Mouse (Mus musculus) liver, embryonic 14.5 days (tissue): ENCODE measurements at regions not wholly inside any gene's neighbourhood (a gene's known extent, or its start where the extent isn't known, plus 50 kb on each side); places are given as distances from the start of the nearest gene placed in this dataset.

Source experiments
- ATAC-seq: fragments of 200-750 bp; cut with Nextera tagmentation; 2 replicates; pipeline ENCODE4 v1.8.0; 2017; ENCODE audit warnings: moderate number of reproducible peaks, mild to moderate bottlenecking, moderate library complexity; ENCODE audit not compliant: insufficient read depth
- DNase-seq, 3 experiments: peaks; one replicate each; pipeline ENCODE4 v3.0.0-alpha.2; 2012 to 2013; ENCODE audit warnings: low read depth in 3 of 3, low spot score in 3 of 3
- H3K27ac ChIP-seq: fragments of 300-500 bp; sonication (generic); 2 replicates; pipeline ENCODE4 v1.5.1; 2014; ENCODE audit warnings: moderate library complexity, mild to moderate bottlenecking, control low read depth, inconsistent platforms
- H3K27me3 ChIP-seq: fragments of 300-500 bp; sonication (generic); 2 replicates; pipeline ENCODE4 v1.6.1; 2014; ENCODE audit warnings: mild to moderate bottlenecking, low read length, moderate library complexity; ENCODE audit not compliant: control insufficient read depth, insufficient read depth
- H3K36me3 ChIP-seq: fragments of 300-500 bp; sonication (generic); replicated peaks from 2 replicates; pipeline ENCODE4 v1.6.1; 2014; ENCODE audit warnings: low read depth; ENCODE audit not compliant: control insufficient read depth, insufficient read depth
- H3K4me1 ChIP-seq, 2 experiments: fragments of 200-500 bp in 1 of 2; fragments of 300-500 bp in 1 of 2; sonication (generic) in 1 of 2; replicated peaks; 2 replicates each; pipeline ENCODE4 v1.6.1; 2012 to 2014; ENCODE audit warnings: antibody characterized with exemption in 1 of 2, inconsistent platforms in 1 of 2, low read length in 1 of 2; ENCODE audit not compliant: control insufficient read depth in 2 of 2, insufficient read depth in 2 of 2
- H3K4me2 ChIP-seq: fragments of 300-500 bp; sonication (generic); 2 replicates; pipeline ENCODE4 v1.6.1; 2014; ENCODE audit warnings: low read depth, mild to moderate bottlenecking, control low read depth, moderate library complexity
- H3K4me3 ChIP-seq, 2 experiments: fragments of 200-500 bp in 1 of 2; fragments of 300-500 bp in 1 of 2; sonication (generic) in 1 of 2; 2 replicates each; pipeline ENCODE4 v1.5.1; 2012 to 2014; ENCODE audit warnings: low read depth in 2 of 2, low read length in 2 of 2, mild to moderate bottlenecking in 2 of 2, control low read depth in 1 of 2, inconsistent platforms in 1 of 2, moderate library complexity in 1 of 2; ENCODE audit not compliant: insufficient read depth in 1 of 2
- H3K9ac ChIP-seq: fragments of 300-500 bp; sonication (generic); replicated peaks from 2 replicates; pipeline ENCODE4 v1.6.1; 2014; ENCODE audit warnings: mild to moderate bottlenecking, control low read depth, moderate library complexity
- H3K9me3 ChIP-seq: fragments of 300-500 bp; sonication (generic); 2 replicates; pipeline ENCODE4 v1.6.1; 2016; ENCODE audit warnings: low read length, mixed read lengths; ENCODE audit not compliant: control insufficient read depth
- CTCF ChIP-seq: IDR thresholded peaks from 2 replicates; pipeline ENCODE4 v1.5.1; 2016; ENCODE audit warnings: antibody characterized with exemption, low read depth, control low read depth
- EP300 ChIP-seq: IDR thresholded peaks from 2 replicates; pipeline ENCODE4 v1.6.1; 2016; ENCODE audit warnings: antibody characterized with exemption, low read depth
- WGBS: fragments of 180-500 bp; shearing (Covaris S2); extraction: QIAGEN DNeasy Blood & Tissue Kit; methylation state at CpG from one replicate; pipeline ENCODE4 v1.1.7; 2014; ENCODE audit not compliant: insufficient replicate concordance; 5-methylcytosine and 5-hydroxymethylcytosine counted together

- Histone ChIP-seq H3K27ac (no peak overlapping the region), H3K4me1 (no peaks in the 10 kb centered on the region), H3K9me3 (no peaks in the 10 kb centered on the region), H3K27me3 (no peaks in the 10 kb centered on the region), H3K36me3 (no peaks in the 10 kb centered on the region), H3K4me2 (no peak overlapping the region), H3K9ac (no peak overlapping the region), H3K4me3 (no peak overlapping the region)
- no peak for DNase-seq
- ATAC-seq, result no peak
- WGBS, result 54% methylated on average over 1 of the region's 1 CpGs
- 0 out of 2 replicates have a peak, but pooled peaks have one; percentile 22 for TF ChIP-seq CTCF
- TF ChIP-seq EP300, result no peak
These were observed 76.7 kb upstream of the Slc35f3 start for GRCm38 (mm10) chr8:126221631-126222030.

DNA sequence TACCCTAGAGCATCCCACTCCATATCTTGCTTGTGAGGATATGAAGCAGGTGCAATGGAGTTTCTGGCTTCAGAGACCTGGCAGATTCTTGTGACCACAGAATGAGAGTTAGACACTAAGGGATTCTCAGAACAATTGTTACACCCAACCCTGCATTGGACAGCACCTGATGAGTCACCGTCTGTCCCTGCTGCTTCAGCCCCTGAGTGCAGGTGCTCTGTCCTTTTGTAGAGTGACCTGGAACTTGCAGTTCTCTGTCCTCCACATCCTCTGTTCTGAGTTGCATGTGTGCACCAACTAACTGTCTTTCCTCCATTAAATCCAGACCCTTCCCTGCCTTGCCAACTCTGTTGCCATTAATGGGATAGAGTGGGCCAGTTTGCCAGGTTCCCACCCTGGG is 66.6 kb upstream of the Slc35f3 start:
- ATAC-seq, result no peak
- no peak overlapping the region for H3K4me3 ChIP-seq
- DNase-seq, result no peak
- H3K4me2 ChIP-seq, result no peak overlapping the region
- H3K27ac ChIP-seq, result no peak overlapping the region
- no peak for TF ChIP-seq EP300
- no peaks in the 10 kb centered on the region for H3K27me3 ChIP-seq
- H3K9me3 ChIP-seq, result no peaks in the 10 kb centered on the region
- no peak overlapping the region for H3K9ac ChIP-seq
- no peaks in the 10 kb centered on the region for H3K36me3 ChIP-seq
- WGBS, result 72% methylated on average over 1 of the region's 1 CpGs
- H3K4me1 ChIP-seq, result no peaks in the 10 kb centered on the region

DNA sequence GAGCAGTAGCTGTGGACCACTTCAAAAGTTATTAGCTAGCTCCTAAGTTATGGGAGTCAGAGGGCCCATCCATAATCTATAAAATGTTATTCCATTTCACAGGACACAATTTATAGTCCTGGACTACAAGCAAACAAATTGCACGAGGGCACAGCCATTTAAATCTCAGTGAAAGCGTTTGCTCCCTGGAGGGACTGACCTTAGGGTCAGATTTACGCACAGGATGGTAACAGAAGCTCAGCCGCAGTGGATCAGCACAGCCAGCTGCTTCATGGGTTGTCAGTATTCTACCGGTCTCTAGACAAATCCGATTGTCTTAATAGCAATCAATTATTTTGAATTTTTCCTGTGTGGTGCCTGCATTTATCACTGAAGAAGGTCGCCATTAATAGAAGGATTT is 65.8 kb upstream of the Slc35f3 start:
- Histone ChIP-seq H3K27ac (no peak overlapping the region), H3K4me3 (no peak overlapping the region), H3K4me2 (no peak overlapping the region), H3K9ac (no peak overlapping the region), H3K27me3 (no peaks in the 10 kb centered on the region), H3K4me1 (no peaks in the 10 kb centered on the region), H3K9me3 (no peaks in the 10 kb centered on the region), H3K36me3 (no peaks in the 10 kb centered on the region)
- TF ChIP-seq EP300 (no peak), CTCF (no peak)
- DNase-seq, result no peak
- WGBS, result 54% methylated on average over 7 of the region's 7 CpGs
- ATAC-seq, result no peak

- no peak overlapping the region for H3K4me2 ChIP-seq
- no peak overlapping the region for H3K9ac ChIP-seq
- no peaks in the 10 kb centered on the region for H3K4me1 ChIP-seq
- no peak overlapping the region for H3K4me3 ChIP-seq
- TF ChIP-seq EP300, result no peak
- 0 out of 2 replicates have a peak, but pooled peaks have one; percentile 4 for TF ChIP-seq CTCF
- ATAC-seq (no peak), DNase-seq (no peak)
- no peaks in the 10 kb centered on the region for H3K9me3 ChIP-seq
- H3K27ac ChIP-seq, result no peak overlapping the region
- no peaks in the 10 kb centered on the region for H3K36me3 ChIP-seq
- no peaks in the 10 kb centered on the region for H3K27me3 ChIP-seq
These were observed 58.7 kb upstream of the Slc35f3 start for GRCm38 (mm10) chr8:126239684-126240083.

- no peak overlapping the region for H3K27ac ChIP-seq
- no peak overlapping the region for H3K9ac ChIP-seq
- no peaks in the 10 kb centered on the region for H3K27me3 ChIP-seq
- H3K4me2 ChIP-seq, result no peak overlapping the region
- H3K4me1 ChIP-seq, result no peaks in the 10 kb centered on the region
- no peaks in the 10 kb centered on the region for H3K9me3 ChIP-seq
- ATAC-seq (no peak), DNase-seq (no peak)
- no peaks in the 10 kb centered on the region for H3K36me3 ChIP-seq
- TF ChIP-seq CTCF (no peak), EP300 (no peak)
- WGBS, result 30% methylated on average over 4 of the region's 4 CpGs
- H3K4me3 ChIP-seq, result no peak overlapping the region
These were observed 54.0 kb upstream of the Slc35f3 start for GRCm38 (mm10) chr8:126244321-126244720.
